Mouse (Mus musculus) bone marrow macrophage, adult 2 months (primary cell): Measurements from ENCODE around the gene Hoxc5.

Source experiments
- CTCF ChIP-seq: IDR thresholded peaks from 2 replicates; pipeline ENCODE4 v1.5.1; 2012; ENCODE audit warnings: low read depth, mild to moderate bottlenecking, low read length, moderate library complexity
- POLR2A ChIP-seq: IDR thresholded peaks from 2 replicates; pipeline ENCODE4 v1.6.1; 2012; ENCODE audit warnings: mild to moderate bottlenecking, low read depth, low read length, borderline replicate concordance

DNA sequence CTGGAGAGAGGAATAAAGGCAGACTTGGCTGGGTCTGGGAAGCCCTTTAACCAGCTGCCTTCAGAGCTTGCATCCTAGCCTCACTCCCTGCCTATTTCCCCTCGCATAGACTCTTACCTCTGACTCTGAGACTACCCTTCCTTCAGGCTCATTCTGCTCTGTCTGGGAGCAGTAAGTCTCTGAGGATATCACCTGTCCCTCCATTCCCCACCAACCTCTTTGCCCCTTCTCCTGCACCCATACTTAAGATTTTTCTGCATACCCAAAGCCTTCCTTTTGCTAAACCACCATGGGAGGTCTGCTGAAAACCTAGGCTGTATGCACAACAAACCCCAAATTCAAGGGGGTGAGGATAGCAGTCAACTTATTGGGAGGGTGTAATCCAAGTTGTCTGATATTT is 12.7 kb downstream of the Hoxc5 start:
- TF ChIP-seq CTCF (no peak), POLR2A (no peak)
